Mouse (Mus musculus): ENCODE data around the gene Olfr304. TPM values are rescaled to one million over a fixed set of nuclear protein-coding genes. Genes with fewer than 3 reads are reported as not detected.
"Not testable (repeated sequence)": the region's sequence is repeated elsewhere in the genome, so short reads cannot be mapped to it uniquely, and the experiment has no call there.

The Olfr304 gene
- not detected for total RNA-seq (2021)

GRCm38 (mm10) chr7:86386558-86386957, at the start of gene Olfr304:
Olfr304 (minus strand) TSS chr7:86386658.
- no peak for DNase-seq (ENCODE audit: low spot score in 2 of 2)
- intact Hi-C loops (cut with DNase I): no loop called here

- intact Hi-C loops (cut with DNase I): no loop called here
- no peak for DNase-seq (ENCODE audit: low spot score in 2 of 2)
Observed at GRCm38 (mm10) chr7:86403546-86403945, 17.1 kb upstream of the Olfr304 start, which contains the start of gene Olfr301. Olfr301 (plus strand) TSS chr7:86403846.

- intact Hi-C loops (cut with DNase I): no loop called here
Observed at GRCm38 (mm10) chr7:86397689-86398088, 11.2 kb upstream of the Olfr304 start, which contains the start of gene Olfr303. Olfr303 (minus strand) TSS chr7:86397789.

GRCm38 (mm10) chr7:86385769-86386168, 689 bp downstream of the Olfr304 start:
- intact Hi-C loops (cut with DNase I): no loop called here

More at GRCm38 (mm10) chr7:86397689-86398088, 11.2 kb upstream of the Olfr304 start, which contains the start of gene Olfr303:
- no peak for DNase-seq (ENCODE audit: low spot score in 2 of 2)

GRCm38 (mm10) chr7:86366828-86367227, 19.6 kb downstream of the Olfr304 start, which contains the start of gene Olfr305:
Olfr305 (minus strand) TSS chr7:86366928.
- DNase-seq (ENCODE audit: low spot score in 2 of 2): no peak
- intact Hi-C loops (cut with DNase I): no loop called here

More at GRCm38 (mm10) chr7:86385769-86386168, 689 bp downstream of the Olfr304 start:
- no peak for DNase-seq (ENCODE audit: low spot score in 2 of 2)

- DNase-seq (ENCODE audit: low spot score in 2 of 2); intact Hi-C loops (cut with DNase I): not testable (repeated sequence)
Observed at GRCm38 (mm10) chr7:86346296-86346695, 40.2 kb downstream of the Olfr304 start.

- no peak for DNase-seq (ENCODE audit: low spot score in 2 of 2)
Observed at GRCm38 (mm10) chr7:86344253-86344652, 42.2 kb downstream of the Olfr304 start.

GRCm38 (mm10) chr7:86342881-86343565, 43.4 kb downstream of the Olfr304 start:
- intact Hi-C loops (cut with DNase I): no loop called here

More at GRCm38 (mm10) chr7:86344253-86344652, 42.2 kb downstream of the Olfr304 start:
- intact Hi-C loops (cut with DNase I): no loop called here

GRCm38 (mm10) chr7:86337486-86337885, 49.0 kb downstream of the Olfr304 start, which contains the start of gene Olfr307:
Olfr307 (minus strand) TSS chr7:86337586.
- intact Hi-C loops (cut with DNase I): no loop called here

More at GRCm38 (mm10) chr7:86342881-86343565, 43.4 kb downstream of the Olfr304 start:
- no peak for DNase-seq (ENCODE audit: low spot score in 2 of 2)

More at GRCm38 (mm10) chr7:86337486-86337885, 49.0 kb downstream of the Olfr304 start, which contains the start of gene Olfr307:
- DNase-seq (ENCODE audit: low spot score in 2 of 2): no peak

Other genes with a start within 250 kb of the Olfr304 start
- gene Vmn2r75, start 214.9 kb downstream of the Olfr304 start, total RNA-seq (2021): not detected
- not detected for gene Vmn2r76, start 140.3 kb downstream of the Olfr304 start, total RNA-seq (2021)
- not detected for gene Olfr310, start 109.5 kb downstream of the Olfr304 start, total RNA-seq (2021)
- gene Olfr309, start 73.0 kb downstream of the Olfr304 start, total RNA-seq (2021): not detected
- gene Olfr308, start 61.0 kb downstream of the Olfr304 start, total RNA-seq (2021): not detected
- gene Olfr307, start 49.1 kb downstream of the Olfr304 start, total RNA-seq (2021): not detected
- not detected for gene Olfr305, start 19.7 kb downstream of the Olfr304 start, total RNA-seq (2021)
- gene Olfr303, start 11.1 kb upstream of the Olfr304 start, total RNA-seq (2021): not detected
- not detected for gene Olfr301, start 17.2 kb upstream of the Olfr304 start, total RNA-seq (2021)
- gene Olfr299, start 73.3 kb upstream of the Olfr304 start, total RNA-seq (2021): not detected
- not detected for gene Olfr298, start 105.8 kb upstream of the Olfr304 start, total RNA-seq (2021)
- gene Olfr297, start 133.3 kb upstream of the Olfr304 start, total RNA-seq (2021): not detected
- gene Olfr295, start 197.2 kb upstream of the Olfr304 start, total RNA-seq (2021): not detected
- not detected for gene Olfr294, start 230.0 kb upstream of the Olfr304 start, total RNA-seq (2021)